ENCODE assay signal across 8 mouse cellular contexts in the genomic region with DNA sequence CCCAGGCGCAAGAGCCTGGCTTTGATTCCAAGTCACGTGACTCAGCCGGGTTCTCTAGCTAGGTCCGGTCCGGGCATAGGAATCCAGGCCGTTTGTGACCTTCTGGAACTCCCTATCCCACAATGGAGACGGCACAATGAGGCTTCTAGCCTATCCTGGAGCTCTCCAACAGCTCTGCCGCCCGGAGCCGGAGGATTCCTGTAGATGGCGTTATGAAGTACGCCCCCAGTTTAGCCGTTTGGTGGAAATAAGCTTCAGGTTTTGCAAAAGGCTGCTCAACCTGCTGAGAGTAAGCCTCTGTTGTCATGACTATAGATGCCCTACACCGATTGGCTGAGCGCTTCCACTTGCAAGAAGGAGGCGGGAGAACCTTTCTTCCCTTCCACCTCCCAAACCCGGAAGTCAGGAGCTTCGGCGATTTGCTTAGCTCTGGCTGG. TPM values are rescaled to one million over a fixed set of nuclear protein-coding genes. Genes with fewer than 3 reads are reported as not detected.
DNase-seq lines count a peak whose midpoint lies in the region; ATAC-seq and TF ChIP-seq lines count a peak whose summit lies in the region.

A gene (minus strand): TSS at position 252 of the 437 bp plus-strand sequence.

- H3K36me3 ChIP-seq in hindbrain, embryonic 11.5 days (ENCODE audit: control insufficient read depth, insufficient read depth, low read length), result no peaks in the 10 kb centered on the region
- peaks cover 16% of the 10 kb centered on the region; the same call in 1 of the 2 replicates for H3K36me3 ChIP-seq in lung, embryonic 14.5 days (ENCODE audit: insufficient read depth)

- peak within 1 kb of the TSS; percentile 46; the same call in 1 of the 2 replicates for H3K9ac ChIP-seq in hindbrain, embryonic 11.5 days (ENCODE audit: low read depth, low read length)
- H3K9ac ChIP-seq in lung, embryonic 14.5 days, result peak within 1 kb of the TSS; percentile 24; the same call in 1 of the 2 replicates

- no peaks in the 10 kb centered on the region for H3K27me3 ChIP-seq in hindbrain, embryonic 11.5 days (ENCODE audit: control insufficient read depth, insufficient read depth, low read length)
- H3K27me3 ChIP-seq in lung, embryonic 14.5 days (ENCODE audit: insufficient read depth, low read length), result no peaks in the 10 kb centered on the region

- peak within 1 kb of the TSS; percentile 32 for H3K4me3 ChIP-seq in hindbrain, embryonic 11.5 days (ENCODE audit: low read depth, low read length)
- peak within 1 kb of the TSS; percentile 26 for H3K4me3 ChIP-seq in lung, embryonic 14.5 days (ENCODE audit: low read depth, low read length)

- peak; percentile 66 for DNase-seq in T-cell, adult 2 months (ENCODE audit: low spot score)
- peak; percentile 85 for DNase-seq in cerebellum, adult 9-11 months
- DNase-seq in frontal cortex, adult 2 months (ENCODE audit: extremely low spot score in 1 of 2, low spot score in 1 of 2), result peak; percentile 60 to 85
- peak; percentile 76 for DNase-seq in hindbrain, embryonic 11.5 days (ENCODE audit: low spot score)
- DNase-seq in layer of hippocampus, adult 9-10 months (ENCODE audit: low spot score), result peak; percentile 59
- DNase-seq in lung, embryonic 14.5 days, result peak; percentile 84
- peak; percentile 65 to 76 for DNase-seq in thymus, postnatal 36 days

- no peak for TF ChIP-seq CTCF in lung, embryonic 14.5 days (IDR thresholded peaks at IDR 0.05; ENCODE audit: low read depth)

- WGBS in hindbrain, embryonic 11.5 days, result 2% methylated on average over 19 of the region's 19 CpGs
- WGBS in lung, embryonic 14.5 days, result 1% methylated on average over 19 of the region's 19 CpGs

- 0 out of 2 replicates have a peak, but pooled peaks cover 3% of the 10 kb centered on the region for H3K4me1 ChIP-seq in hindbrain, embryonic 11.5 days (replicated peaks; ENCODE audit: control insufficient read depth, insufficient read depth, low read length)
- no peaks in the 10 kb centered on the region for H3K4me1 ChIP-seq in lung, embryonic 14.5 days (ENCODE audit: insufficient read depth)

- H3K4me2 ChIP-seq in hindbrain, embryonic 11.5 days (replicated peaks; ENCODE audit: low read depth, low read length), result peak within 1 kb of the TSS; percentile 68
- peak within 1 kb of the TSS; percentile 62 for H3K4me2 ChIP-seq in lung, embryonic 14.5 days

- H3K9me3 ChIP-seq in hindbrain, embryonic 11.5 days (ENCODE audit: control insufficient read depth, low read length), result no peaks in the 10 kb centered on the region
- H3K9me3 ChIP-seq in lung, embryonic 14.5 days (ENCODE audit: low read depth, low read length), result no peaks in the 10 kb centered on the region

- H3K27ac ChIP-seq in hindbrain, embryonic 11.5 days (ENCODE audit: low read depth, low read length), result no peak within 1 kb of the TSS
- no peak within 1 kb of the TSS for H3K27ac ChIP-seq in lung, embryonic 14.5 days (ENCODE audit: low read depth)

- ATAC-seq in hindbrain, embryonic 11.5 days (ENCODE audit: low FRiP score), result peak; percentile 93
- peak; percentile 94 for ATAC-seq in lung, embryonic 14.5 days (ENCODE audit: insufficient read depth)
- peak; percentile 66; the same call in 1 of the 2 replicates for ATAC-seq in neutrophil, adult 5-6 weeks (ENCODE audit: extremely low read depth, insufficient number of reproducible peaks, low FRiP score, poor library complexity, severe bottlenecking)

RNA-seq across cellular contexts. Expression of the gene that starts here (rescaled TPM):
- 5.4 and 5.5 TPM in 2 replicates for polyA plus RNA-seq in frontal cortex, adult 2 months (2012; rRNA removed)
- 2.1 TPM in 2 replicates for polyA plus RNA-seq in hindbrain, embryonic 11.5 days (2014; fragmentation: Nextera tagmentation; extraction: Ambion mirVana)
- polyA plus RNA-seq in lung, embryonic 14.5 days (2014; fragmentation: Nextera tagmentation; extraction: Ambion mirVana), result 0.80 and 0.87 TPM in 2 replicates
- 0.12 and 0.81 TPM in 2 replicates for total RNA-seq in neutrophil, adult 5-6 weeks (2017)

Comparison
In these comparisons a context has a peak if more than half of its experiments do, and no peak if none do; other contexts are left out.
1. Peak in DNase-seq, ATAC-seq, H3K4me3 ChIP-seq, H3K9ac ChIP-seq and H3K4me2 ChIP-seq in lung, embryonic 14.5 days; RNA of the gene not detected or under 1 TPM.
2. Peak in ATAC-seq in neutrophil, adult 5-6 weeks; RNA of the gene not detected or under 1 TPM.